Mouse (Mus musculus) urinary bladder, adult 18-20 months (tissue): Measurements from ENCODE around the gene Allc.

Source experiments
- DNase-seq, 2 experiments: peaks; one replicate each; pipeline ENCODE4 v3.0.0; 2022; ENCODE audit warnings: low spot score in 2 of 2, mixed read lengths in 2 of 2

The Allc gene

GRCm38 (mm10) chr12:28584036-28584435 is 1.7 kb upstream of the Allc start:
- DNase-seq: no peak

GRCm38 (mm10) chr12:28579132-28579531 is 3.2 kb downstream of the Allc start:
- no peak for DNase-seq

GRCm38 (mm10) chr12:28578147-28578546 is 4.2 kb downstream of the Allc start:
- DNase-seq: no peak

- DNase-seq: no peak
Measured at GRCm38 (mm10) chr12:28575366-28576070, 6.8 kb downstream of the Allc start.

- no peak for DNase-seq
Measured at GRCm38 (mm10) chr12:28572241-28572640, 10.1 kb downstream of the Allc start.

GRCm38 (mm10) chr12:28552299-28552698 is 30.0 kb downstream of the Allc start, which contains the start of gene Dcdc2c:
Gene Dcdc2c (minus strand): TSS chr12:28552399.
- no peak for DNase-seq

GRCm38 (mm10) chr12:28551775-28552174 is 30.5 kb downstream of the Allc start:
- no peak for DNase-seq

GRCm38 (mm10) chr12:28548887-28549286 is 33.4 kb downstream of the Allc start:
- DNase-seq: no peak

- DNase-seq: no peak
Measured at GRCm38 (mm10) chr12:28514264-28514775, 68.0 kb downstream of the Allc start.

GRCm38 (mm10) chr12:28509699-28510280 is 72.5 kb downstream of the Allc start:
- DNase-seq: no peak
